Mouse (Mus musculus) thymus, adult 2 months (tissue): ENCODE data around the gene Bckdhb.

Experiments used
- CTCF ChIP-seq: fragments of 200-500 bp; IDR thresholded peaks from 2 replicates; pipeline ENCODE4 v1.5.1; 2012; ENCODE audit warnings: mild to moderate bottlenecking, control low read depth, low read length, moderate library complexity, borderline replicate concordance; ENCODE audit not compliant: control insufficient read depth, poor library complexity, insufficient read depth; ENCODE audit errors: extremely low read depth
- POLR2A ChIP-seq: fragments of 200-500 bp; IDR thresholded peaks from 2 replicates; pipeline ENCODE4 v1.6.1; 2012; ENCODE audit warnings: mild to moderate bottlenecking, low read length, control low read depth, moderate library complexity; ENCODE audit not compliant: control insufficient read depth, poor library complexity, insufficient read depth; ENCODE audit errors: extremely low read depth

DNA sequence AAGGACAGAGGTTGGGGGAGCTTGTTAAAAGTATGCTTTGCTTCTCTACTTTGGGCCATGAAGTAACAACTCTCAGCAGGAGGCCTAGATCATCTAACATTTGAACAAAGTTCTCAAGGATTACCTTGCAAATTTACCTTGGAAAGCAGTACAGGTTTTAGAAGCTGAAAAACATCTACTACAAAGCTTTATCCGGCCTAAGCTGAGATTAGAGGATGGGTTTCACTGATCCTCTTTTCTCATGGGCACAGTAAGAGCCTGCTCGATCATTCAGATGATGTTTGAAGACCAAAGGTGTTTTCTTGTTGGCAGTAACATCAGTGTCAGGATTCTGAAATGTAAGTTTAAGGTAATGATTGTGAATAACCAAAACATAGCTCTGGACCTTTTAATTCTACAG lies 14.0 kb upstream of the Bckdhb start:
- TF ChIP-seq POLR2A (no peak), CTCF (no peak)
